Mouse (Mus musculus): Measurements from ENCODE around the gene Olfr1113. TPM values are rescaled to one million over a fixed set of nuclear protein-coding genes. Genes with fewer than 3 reads are reported as not detected.
"Not testable (repeated sequence)": the region's sequence is repeated elsewhere in the genome, so short reads cannot be mapped to it uniquely, and the experiment has no call there.

Gene Olfr1113
- polyA plus RNA-seq (2012; rRNA removed) = not detected in 2 replicates

DNA sequence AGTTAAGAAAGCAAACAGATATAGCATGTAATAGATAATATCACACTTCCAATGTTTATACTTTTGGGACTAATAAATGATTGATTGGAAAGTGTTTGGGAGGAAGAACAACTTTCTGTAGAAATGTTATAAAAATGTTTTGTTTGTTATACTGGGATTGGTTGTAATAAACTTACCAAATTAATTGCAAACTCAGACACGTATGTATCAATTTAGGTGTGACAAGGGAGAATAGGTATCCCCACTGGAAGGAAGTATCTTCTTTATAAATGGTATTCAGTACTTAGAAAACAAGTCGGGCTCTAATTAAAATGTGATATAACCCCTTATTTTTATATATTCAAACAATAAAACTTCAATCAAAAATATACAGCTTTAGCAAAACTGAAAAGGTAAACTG, at the start of gene Olfr1113:
Gene Olfr1113, plus strand, starts transcription at position 301 of the 400 bp plus-strand sequence.
- Histone ChIP-seq H3K27ac (ENCODE audit: insufficient read depth, low read depth, low read length) (no peak within 1 kb of the TSS), H3K4me1 (ENCODE audit: control insufficient read depth, insufficient read depth, insufficient read length, low read length) (no peaks in the 10 kb centered on the region), H3K4me3 (ENCODE audit: low read depth, low read length) (no peak within 1 kb of the TSS), H3K27me3 (ENCODE audit: control insufficient read depth, insufficient read depth, low read length) (no peaks in the 10 kb centered on the region), H3K36me3 (ENCODE audit: control insufficient read depth, insufficient read depth, low read length) (no peaks in the 10 kb centered on the region)
- WGBS = 84% methylated on average over 2 of the region's 2 CpGs
- TF ChIP-seq POLR2A (IDR thresholded peaks at IDR 0.05; ENCODE audit: low read depth, low read length) = no peak
- no peak for TF ChIP-seq CTCF (IDR thresholded peaks at IDR 0.05; ENCODE audit: extremely low read depth, insufficient read length, insufficient replicate concordance, low read depth, low read length)

DNA sequence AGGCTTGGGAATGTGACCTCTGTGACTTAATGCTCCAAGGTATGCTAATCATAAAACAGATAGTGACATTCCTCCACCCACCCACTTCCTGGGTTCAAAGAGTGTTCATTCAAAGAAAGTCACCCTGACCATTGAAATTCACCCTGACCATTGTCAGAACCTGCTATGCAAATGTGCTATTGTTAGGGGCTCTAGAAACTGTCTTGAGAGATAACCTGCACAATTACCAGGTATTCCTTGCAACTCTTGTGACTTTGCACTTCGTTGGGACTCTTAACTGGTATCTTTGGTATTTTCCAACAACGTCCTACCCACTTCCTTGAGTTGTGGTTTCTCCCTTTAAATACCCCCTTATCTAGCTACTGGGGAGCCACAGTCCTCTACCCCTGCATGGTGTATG, 41.0 kb upstream of the Olfr1113 start:
- H3K36me3 ChIP-seq (ENCODE audit: control insufficient read depth, insufficient read depth, low read length); H3K27ac ChIP-seq (ENCODE audit: insufficient read depth, low read depth, low read length); H3K4me1 ChIP-seq (ENCODE audit: control insufficient read depth, insufficient read depth, insufficient read length, low read length); H3K27me3 ChIP-seq (ENCODE audit: control insufficient read depth, insufficient read depth, low read length); H3K4me3 ChIP-seq (ENCODE audit: low read depth, low read length): not testable (repeated sequence)
- 74% methylated on average over 2 of the region's 2 CpGs for WGBS

DNA sequence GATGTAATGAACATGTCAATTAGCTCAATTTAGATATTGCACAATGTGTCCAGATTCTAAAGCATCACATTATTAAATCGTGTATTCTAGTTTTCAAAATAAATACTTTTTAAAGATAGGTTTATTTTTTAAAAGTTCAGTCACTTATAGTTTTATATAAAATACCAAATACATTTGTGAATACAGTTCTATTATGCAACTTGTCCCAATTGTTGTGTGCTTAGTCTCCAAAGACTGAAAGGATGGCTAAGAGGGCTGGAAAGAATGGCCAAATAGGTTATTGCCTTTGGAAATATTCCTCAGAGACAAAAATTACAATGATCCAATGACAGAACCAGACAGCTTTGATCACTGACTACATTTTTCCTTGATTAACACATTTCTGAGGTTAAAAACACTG, 21.3 kb upstream of the Olfr1113 start, which contains the start of gene Olfr1112:
Gene Olfr1112, plus strand, starts transcription at position 301 of the 400 bp plus-strand sequence.
- no peaks in the 10 kb centered on the region for H3K36me3 ChIP-seq (ENCODE audit: control insufficient read depth, insufficient read depth, low read length)
- H3K4me1 ChIP-seq (ENCODE audit: control insufficient read depth, insufficient read depth, insufficient read length, low read length) = no peaks in the 10 kb centered on the region
- no peak within 1 kb of the TSS for H3K27ac ChIP-seq (ENCODE audit: insufficient read depth, low read depth, low read length)
- no peaks in the 10 kb centered on the region for H3K27me3 ChIP-seq (ENCODE audit: control insufficient read depth, insufficient read depth, low read length)
- H3K4me3 ChIP-seq (ENCODE audit: low read depth, low read length) = no peak within 1 kb of the TSS
- 72% methylated on average over 1 of the region's 1 CpGs for WGBS
- TF ChIP-seq CTCF (IDR thresholded peaks at IDR 0.05; ENCODE audit: extremely low read depth, insufficient read length, insufficient replicate concordance, low read depth, low read length) (no peak), POLR2A (IDR thresholded peaks at IDR 0.05; ENCODE audit: low read depth, low read length) (no peak)

DNA sequence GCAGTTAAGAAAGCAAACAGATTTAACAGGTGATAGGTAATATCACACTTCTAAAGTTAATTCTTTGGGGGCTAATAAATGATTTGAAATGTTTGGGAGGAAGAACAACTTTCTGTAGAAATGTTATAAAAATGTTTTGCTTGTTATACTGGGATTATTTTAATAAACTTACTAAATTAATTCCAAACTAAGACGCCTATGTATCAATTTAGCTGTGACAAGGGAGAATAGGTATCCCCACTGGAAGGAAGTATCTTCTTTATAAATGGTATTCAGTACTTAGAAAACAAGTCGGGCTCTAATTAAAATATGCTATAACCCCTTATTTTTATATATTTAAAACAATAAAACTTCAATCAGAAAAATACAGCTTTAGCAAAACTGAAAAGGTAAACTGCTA, 38.9 kb downstream of the Olfr1113 start, which contains the start of gene Olfr1115:
Gene Olfr1115, plus strand, starts transcription at position 301 of the 400 bp plus-strand sequence.
- no peak for TF ChIP-seq CTCF (IDR thresholded peaks at IDR 0.05; ENCODE audit: extremely low read depth, insufficient read length, insufficient replicate concordance, low read depth, low read length)
- no peak for TF ChIP-seq POLR2A (IDR thresholded peaks at IDR 0.05; ENCODE audit: low read depth, low read length)
- no peaks in the 10 kb centered on the region for H3K27me3 ChIP-seq (ENCODE audit: control insufficient read depth, insufficient read depth, low read length)
- no peaks in the 10 kb centered on the region for H3K4me1 ChIP-seq (ENCODE audit: control insufficient read depth, insufficient read depth, insufficient read length, low read length)
- no peak within 1 kb of the TSS for H3K4me3 ChIP-seq (ENCODE audit: low read depth, low read length)
- WGBS = 74% methylated on average over 2 of the region's 2 CpGs
- H3K36me3 ChIP-seq (ENCODE audit: control insufficient read depth, insufficient read depth, low read length) = no peaks in the 10 kb centered on the region
- H3K27ac ChIP-seq (ENCODE audit: insufficient read depth, low read depth, low read length) = no peak within 1 kb of the TSS

Other genes starting within 250 kb of the Olfr1113 start
- gene Olfr1099, start 248.3 kb upstream of the Olfr1113 start, polyA plus RNA-seq (2012; rRNA removed) = not detected in 2 replicates
- gene Olfr1100, start 229.0 kb upstream of the Olfr1113 start, polyA plus RNA-seq (2012; rRNA removed) = not detected in 2 replicates
- gene Olfr1101, start 217.7 kb upstream of the Olfr1113 start, polyA plus RNA-seq (2012; rRNA removed) = not detected in 2 replicates
- gene Olfr1102, start 210.6 kb upstream of the Olfr1113 start, polyA plus RNA-seq (2012; rRNA removed) = not detected in 2 replicates
- not detected in 2 replicates for gene Olfr1104, start 181.9 kb upstream of the Olfr1113 start, polyA plus RNA-seq (2012; rRNA removed)
- not detected in 2 replicates for gene Olfr1105, start 172.4 kb upstream of the Olfr1113 start, polyA plus RNA-seq (2012; rRNA removed)
- gene Olfr1106, start 156.7 kb upstream of the Olfr1113 start, polyA plus RNA-seq (2012; rRNA removed) = not detected in 2 replicates
- gene Olfr1107, start 133.2 kb upstream of the Olfr1113 start, polyA plus RNA-seq (2012; rRNA removed) = not detected in 2 replicates
- gene Olfr1109, start 113.0 kb upstream of the Olfr1113 start, polyA plus RNA-seq (2012; rRNA removed) = not detected in 2 replicates
- not detected in 2 replicates for gene Olfr259, start 94.4 kb upstream of the Olfr1113 start, polyA plus RNA-seq (2012; rRNA removed)
- gene Olfr1110, start 68.7 kb upstream of the Olfr1113 start, polyA plus RNA-seq (2012; rRNA removed) = not detected in 2 replicates
- gene Olfr1111, start 56.3 kb upstream of the Olfr1113 start, polyA plus RNA-seq (2012; rRNA removed) = not detected in 2 replicates
- gene Olfr1112, start 21.2 kb upstream of the Olfr1113 start, polyA plus RNA-seq (2012; rRNA removed) = not detected in 2 replicates
- gene Olfr1115, start 39.0 kb downstream of the Olfr1113 start, polyA plus RNA-seq (2012; rRNA removed) = not detected in 2 replicates
- not detected in 2 replicates for gene Olfr1116, start 58.6 kb downstream of the Olfr1113 start, polyA plus RNA-seq (2012; rRNA removed)
- not detected in 2 replicates for gene Olfr1118, start 98.6 kb downstream of the Olfr1113 start, polyA plus RNA-seq (2012; rRNA removed)
- gene Olfr1120, start 145.8 kb downstream of the Olfr1113 start, polyA plus RNA-seq (2012; rRNA removed) = not detected in 2 replicates
- gene Olfr1121, start 160.9 kb downstream of the Olfr1113 start, polyA plus RNA-seq (2012; rRNA removed) = not detected in 2 replicates
- gene Olfr1122, start 176.9 kb downstream of the Olfr1113 start, polyA plus RNA-seq (2012; rRNA removed) = not detected in 2 replicates
- not detected in 2 replicates for gene Olfr1123, start 207.7 kb downstream of the Olfr1113 start, polyA plus RNA-seq (2012; rRNA removed)
- gene Olfr1124, start 221.3 kb downstream of the Olfr1113 start, polyA plus RNA-seq (2012; rRNA removed) = not detected in 2 replicates
- gene Olfr1126, start 245.0 kb downstream of the Olfr1113 start, polyA plus RNA-seq (2012; rRNA removed) = not detected in 2 replicates

Measured in small intestine, adult 2 months (tissue).